Mouse (Mus musculus) kidney, postnatal 36 days (tissue): ENCODE measurements around the gene Rrp9.

Source experiments
- DNase-seq, 2 experiments: peaks; one replicate each; pipeline ENCODE4 v3.0.0; 2021 to 2022; ENCODE audit warnings: mixed read lengths in 2 of 2

The Rrp9 gene

GRCm38 (mm10) chr9:106475663-106476001 lies at the start of gene Rrp9:
TSS of gene Rrp9 (plus strand) at chr9:106475963.
- no peak for DNase-seq

GRCm38 (mm10) chr9:106428719-106429220 lies 47.0 kb upstream of the Rrp9 start:
- DNase-seq = no peak

- DNase-seq = peak; percentile 97
Measured at GRCm38 (mm10) chr9:106429221-106430014, 46.3 kb upstream of the Rrp9 start, which contains the start of gene Rpl29. TSS of gene Rpl29 (plus strand) at chr9:106429454.

GRCm38 (mm10) chr9:106430015-106430264 lies 45.8 kb upstream of the Rrp9 start:
- DNase-seq = no peak

GRCm38 (mm10) chr9:106433389-106433788 lies 42.4 kb upstream of the Rrp9 start:
- peak in 1 of 2 experiments; percentile 4 for DNase-seq

GRCm38 (mm10) chr9:106436566-106436965 lies 39.2 kb upstream of the Rrp9 start:
- DNase-seq = peak in 1 of 2 experiments; percentile 23

GRCm38 (mm10) chr9:106442680-106443079 lies 33.1 kb upstream of the Rrp9 start:
- peak in 1 of 2 experiments; percentile 42 for DNase-seq

- peak; percentile 73 to 79 for DNase-seq
Measured at GRCm38 (mm10) chr9:106444836-106445235, 30.9 kb upstream of the Rrp9 start.

GRCm38 (mm10) chr9:106447348-106447747 lies 28.4 kb upstream of the Rrp9 start, which contains the start of the genes Abhd14b and Abhd14a:
TSS of gene Abhd14b (plus strand) at chr9:106447459.
TSS of gene Abhd14a (minus strand) at chr9:106447678.
- peak; percentile 98 to 99 for DNase-seq

GRCm38 (mm10) chr9:106447951-106448350 lies 27.8 kb upstream of the Rrp9 start:
- DNase-seq = peak; percentile 46 to 47

- peak; percentile 88 for DNase-seq
Measured at GRCm38 (mm10) chr9:106448498-106449031, 27.2 kb upstream of the Rrp9 start.

GRCm38 (mm10) chr9:106449947-106450346 lies 25.8 kb upstream of the Rrp9 start:
- DNase-seq = peak in 1 of 2 experiments; percentile 40

- peak; percentile 92 to 94 for DNase-seq
Measured at GRCm38 (mm10) chr9:106450661-106451060, 25.1 kb upstream of the Rrp9 start.

GRCm38 (mm10) chr9:106451298-106451697 lies 24.5 kb upstream of the Rrp9 start:
- DNase-seq = peak in 1 of 2 experiments; percentile 12

GRCm38 (mm10) chr9:106451899-106452298 lies 23.9 kb upstream of the Rrp9 start:
- DNase-seq = peak in 1 of 2 experiments; percentile 20

- peak in 1 of 2 experiments; percentile 4 for DNase-seq
Measured at GRCm38 (mm10) chr9:106452351-106452750, 23.4 kb upstream of the Rrp9 start.

GRCm38 (mm10) chr9:106452821-106453220 lies 22.9 kb upstream of the Rrp9 start:
- peak; percentile 85 to 91 for DNase-seq

- DNase-seq = peak; percentile 84 to 90
Measured at GRCm38 (mm10) chr9:106453271-106454070, 22.3 kb upstream of the Rrp9 start, which contains the start of gene Pcbp4. TSS of gene Pcbp4 (plus strand) at chr9:106453291.

- DNase-seq = peak in 1 of 2 experiments; percentile 16
Measured at GRCm38 (mm10) chr9:106454071-106454761, 21.5 kb upstream of the Rrp9 start.

GRCm38 (mm10) chr9:106454888-106455681 lies 20.7 kb upstream of the Rrp9 start:
- DNase-seq = no peak

GRCm38 (mm10) chr9:106456325-106457162 lies 19.2 kb upstream of the Rrp9 start:
- peak in 1 of 2 experiments; percentile 1 for DNase-seq
